Mouse (Mus musculus): ENCODE measurements around the gene Zfp638. TPM values are rescaled to one million over a fixed set of nuclear protein-coding genes. Genes with fewer than 3 reads are reported as not detected.
A peak's percentile ranks its signal among the peaks of the same experiment; 100 is the strongest.
"Not testable (repeated sequence)": the region's sequence is repeated elsewhere in the genome, so short reads cannot be mapped to it uniquely, and the experiment has no call there.

Zfp638 gene
- polyA plus RNA-seq, 1 experiment, result 124 TPM

- Histone ChIP-seq H3K4me3 (ENCODE audit: insufficient read depth, low read length) (peak overlapping the region; percentile 11), H3K27ac (ENCODE audit: insufficient read depth, low read length) (no peak overlapping the region), H3K4me1 (ENCODE audit: control insufficient read depth, insufficient read depth, low read length) (peaks cover 11% of the 10 kb centered on the region)
- TF ChIP-seq CTCF (IDR thresholded peaks at IDR 0.05; ENCODE audit: borderline replicate concordance, insufficient read depth, low read length), result no peak
- peak; percentile 84 for TF ChIP-seq POLR2A (IDR thresholded peaks at IDR 0.05; ENCODE audit: low read depth, low read length)
Measured at GRCm38 (mm10) chr6:84018906-84019550, 152.1 kb downstream of the Zfp638 start.

GRCm38 (mm10) chr6:84020002-84020401 lies 153.1 kb downstream of the Zfp638 start:
- Histone ChIP-seq H3K4me3 (ENCODE audit: insufficient read depth, low read length) (no peak overlapping the region), H3K4me1 (ENCODE audit: control insufficient read depth, insufficient read depth, low read length) (peaks cover 11% of the 10 kb centered on the region), H3K27ac (ENCODE audit: insufficient read depth, low read length) (no peak overlapping the region)
- no peak for TF ChIP-seq CTCF (IDR thresholded peaks at IDR 0.05; ENCODE audit: borderline replicate concordance, insufficient read depth, low read length)

DNA sequence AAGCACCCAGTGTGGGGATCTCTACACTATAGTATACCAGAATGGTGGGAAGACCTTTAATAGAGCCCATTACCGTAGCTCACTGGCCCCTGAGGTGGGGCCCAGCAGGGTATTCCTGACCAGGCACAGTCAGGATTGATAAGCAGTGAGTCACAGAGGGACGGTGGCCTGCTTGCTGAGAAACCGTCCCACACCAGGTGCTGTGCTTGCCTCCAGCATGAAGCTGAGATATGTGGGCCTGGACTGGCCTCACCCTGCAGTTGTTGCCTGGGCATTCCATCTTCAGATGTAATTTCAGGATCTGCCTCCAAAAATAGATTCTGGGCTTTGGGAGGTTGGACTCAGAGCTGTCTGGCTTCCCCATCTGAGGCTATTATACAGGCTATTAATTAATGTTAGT lies 155.1 kb downstream of the Zfp638 start:
- H3K4me1 ChIP-seq (ENCODE audit: control insufficient read depth, insufficient read depth, low read length), result peaks cover 3% of the 10 kb centered on the region; the same call in 1 of the 2 replicates
- TF ChIP-seq POLR2A (IDR thresholded peaks at IDR 0.05; ENCODE audit: low read depth, low read length), result no peak
- no peak for TF ChIP-seq CTCF (IDR thresholded peaks at IDR 0.05; ENCODE audit: borderline replicate concordance, insufficient read depth, low read length)

DNA sequence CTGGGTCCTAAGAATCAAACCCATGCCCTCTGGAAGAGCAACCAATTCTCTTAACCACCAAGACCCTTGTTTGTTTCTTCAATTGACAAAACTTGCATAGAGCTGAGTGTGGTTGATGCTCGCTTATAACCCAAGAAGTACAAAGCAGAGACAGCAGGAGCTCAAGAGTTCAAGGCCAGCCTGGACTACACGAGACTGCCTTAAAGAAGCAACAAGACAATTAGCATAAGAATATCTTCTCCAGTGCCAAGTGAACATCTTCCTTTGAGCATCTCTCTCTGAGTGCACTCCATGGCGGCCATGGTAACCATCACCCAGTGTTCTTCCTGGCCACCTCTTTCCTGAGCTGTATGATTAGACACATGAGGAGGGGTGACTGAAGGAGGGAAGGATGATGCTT lies 158.7 kb downstream of the Zfp638 start:
- Histone ChIP-seq H3K4me1 (ENCODE audit: control insufficient read depth, insufficient read depth, low read length) (peaks cover 4% of the 10 kb centered on the region), H3K4me3 (ENCODE audit: insufficient read depth, low read length) (no peak overlapping the region), H3K27ac (ENCODE audit: insufficient read depth, low read length) (no peak overlapping the region)
- TF ChIP-seq POLR2A (IDR thresholded peaks at IDR 0.05; ENCODE audit: low read depth, low read length), result no peak

More for the DNA sequence above, 155.1 kb downstream of the Zfp638 start:
- Histone ChIP-seq H3K27ac (ENCODE audit: insufficient read depth, low read length) (no peak overlapping the region), H3K4me3 (ENCODE audit: insufficient read depth, low read length) (no peak overlapping the region)

GRCm38 (mm10) chr6:84028791-84029190 lies 161.9 kb downstream of the Zfp638 start:
- TF ChIP-seq CTCF (IDR thresholded peaks at IDR 0.05; ENCODE audit: borderline replicate concordance, insufficient read depth, low read length), result no peak
- no peak for TF ChIP-seq POLR2A (IDR thresholded peaks at IDR 0.05; ENCODE audit: low read depth, low read length)
- Histone ChIP-seq H3K4me3 (ENCODE audit: insufficient read depth, low read length) (no peak overlapping the region), H3K27ac (ENCODE audit: insufficient read depth, low read length) (peak overlapping the region; percentile 22; the same call in 1 of the 2 replicates), H3K4me1 (ENCODE audit: control insufficient read depth, insufficient read depth, low read length) (peaks cover 4% of the 10 kb centered on the region)

- H3K4me1 ChIP-seq (ENCODE audit: control insufficient read depth, insufficient read depth, low read length), result peaks cover 4% of the 10 kb centered on the region
- H3K27ac ChIP-seq (ENCODE audit: insufficient read depth, low read length), result no peak overlapping the region
- no peak for TF ChIP-seq POLR2A (IDR thresholded peaks at IDR 0.05; ENCODE audit: low read depth, low read length)
- no peak for TF ChIP-seq CTCF (IDR thresholded peaks at IDR 0.05; ENCODE audit: borderline replicate concordance, insufficient read depth, low read length)
- no peak overlapping the region for H3K4me3 ChIP-seq (ENCODE audit: insufficient read depth, low read length)
Measured at GRCm38 (mm10) chr6:84029775-84030174, 162.9 kb downstream of the Zfp638 start.

DNA sequence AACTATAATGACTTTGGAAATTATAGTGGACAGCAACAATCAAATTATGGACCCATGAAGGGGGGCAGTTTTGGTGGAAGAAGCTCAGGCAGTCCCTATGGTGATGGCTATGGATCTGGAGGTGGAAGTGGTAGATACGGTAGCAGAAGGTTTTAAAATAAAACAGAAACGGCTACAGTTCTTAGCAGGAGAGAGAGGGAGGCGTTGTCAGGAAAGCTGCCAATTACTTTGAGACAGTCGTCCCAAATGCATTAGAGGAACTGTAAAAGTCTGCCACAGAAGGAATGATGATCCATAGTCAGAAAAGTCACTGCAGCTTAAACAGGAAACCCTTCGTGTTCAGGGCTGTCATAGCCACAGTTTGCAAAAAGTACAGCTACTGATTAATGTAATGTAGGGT lies 165.6 kb downstream of the Zfp638 start:
- H3K4me3 ChIP-seq (ENCODE audit: insufficient read depth, low read length); H3K4me1 ChIP-seq (ENCODE audit: control insufficient read depth, insufficient read depth, low read length); H3K27ac ChIP-seq (ENCODE audit: insufficient read depth, low read length): not testable (repeated sequence)

Other genes starting within 250 kb of the Zfp638 start
- not detected in 2 replicates for gene Clec4f, start 210.9 kb upstream of the Zfp638 start, polyA plus RNA-seq (2011; ENCODE audit: insufficient read length, low read depth, missing spikeins)
- gene Cd207, start 189.3 kb upstream of the Zfp638 start, polyA plus RNA-seq (2011; ENCODE audit: insufficient read length, low read depth, missing spikeins), result not detected in 2 replicates
- 0.84 and 2.0 TPM in 2 replicates for gene Vax2, start 155.8 kb upstream of the Zfp638 start, polyA plus RNA-seq (2011; ENCODE audit: insufficient read length, low read depth, missing spikeins)
- not detected in 2 replicates for gene Atp6v1b1, start 124.1 kb upstream of the Zfp638 start, polyA plus RNA-seq (2011; ENCODE audit: insufficient read length, low read depth, missing spikeins)
- gene Ankrd53, start 104.5 kb upstream of the Zfp638 start, polyA plus RNA-seq (2011; ENCODE audit: insufficient read length, low read depth, missing spikeins), result not detected in 2 replicates
- gene Tex261, start 91.3 kb upstream of the Zfp638 start, polyA plus RNA-seq (2011; ENCODE audit: insufficient read length, low read depth, missing spikeins), result 104 and 110 TPM in 2 replicates
- gene Nagk, start 72.1 kb upstream of the Zfp638 start, polyA plus RNA-seq (2011; ENCODE audit: insufficient read length, low read depth, missing spikeins), result 61.8 and 65.6 TPM in 2 replicates
- 23.4 and 26.1 TPM in 2 replicates for gene Paip2b, start 35.4 kb upstream of the Zfp638 start, polyA plus RNA-seq (2011; ENCODE audit: insufficient read length, low read depth, missing spikeins)
- 39.8 and 65.1 TPM in 2 replicates for gene Dysf, start 141.5 kb downstream of the Zfp638 start, polyA plus RNA-seq (2011; ENCODE audit: insufficient read length, low read depth, missing spikeins)

Data from embryonic fibroblast, embryonic 13.5 days (primary cell).